Mouse (Mus musculus) intestine, postnatal 0 days (tissue): ENCODE measurements around the gene Glud1. TPM values are rescaled to one million over a fixed set of nuclear protein-coding genes. Genes with fewer than 3 reads are reported as not detected.
"Not testable (repeated sequence)": the region's sequence is repeated elsewhere in the genome, so short reads cannot be mapped to it uniquely, and the experiment has no call there.

Source experiments
- ATAC-seq: fragments of 200-750 bp; cut with Nextera tagmentation; 2 replicates; pipeline ENCODE4 v1.8.0; 2017; ENCODE audit warnings: mild to moderate bottlenecking, moderate TSS enrichment, moderate library complexity
- H3K27ac ChIP-seq: fragments of 300-500 bp; sonication (generic); 2 replicates; pipeline ENCODE4 v1.5.1; 2014; ENCODE audit warnings: mild to moderate bottlenecking, low read depth, low read length, moderate library complexity
- H3K27me3 ChIP-seq: fragments of 300-500 bp; sonication (generic); replicated peaks from 2 replicates; pipeline ENCODE4 v1.6.1; 2014; ENCODE audit warnings: low read length, mixed read lengths; ENCODE audit not compliant: control insufficient read depth, insufficient read depth
- H3K36me3 ChIP-seq: fragments of 300-500 bp; sonication (generic); 2 replicates; pipeline ENCODE4 v1.6.1; 2014; ENCODE audit warnings: mild to moderate bottlenecking, moderate library complexity; ENCODE audit not compliant: control insufficient read depth, insufficient read depth
- H3K4me1 ChIP-seq: fragments of 300-500 bp; sonication (generic); replicated peaks from 2 replicates; pipeline ENCODE4 v1.6.1; 2014; ENCODE audit warnings: antibody characterized with exemption, low read length, mixed read lengths; ENCODE audit not compliant: control insufficient read depth, insufficient read depth
- H3K4me2 ChIP-seq: fragments of 300-500 bp; sonication (generic); replicated peaks from 2 replicates; pipeline ENCODE4 v1.6.1; 2014; ENCODE audit warnings: low read depth, mild to moderate bottlenecking, moderate library complexity
- H3K4me3 ChIP-seq: fragments of 300-500 bp; sonication (generic); 2 replicates; pipeline ENCODE4 v1.5.1; 2014; ENCODE audit warnings: low read depth, low read length
- H3K9ac ChIP-seq: fragments of 300-500 bp; sonication (generic); 2 replicates; pipeline ENCODE4 v1.6.1; 2014; ENCODE audit warnings: mild to moderate bottlenecking, low read depth, low read length
- H3K9me3 ChIP-seq: fragments of 300-500 bp; sonication (generic); 2 replicates; pipeline ENCODE4 v1.6.1; 2016; ENCODE audit warnings: mixed run types; ENCODE audit not compliant: control insufficient read depth
- CTCF ChIP-seq: sonication (generic); IDR thresholded peaks from 2 replicates; pipeline ENCODE4 v1.5.1; 2016; ENCODE audit warnings: low read depth, mild to moderate bottlenecking, control low read depth, antibody characterized with exemption, moderate library complexity
- WGBS: fragments of 180-500 bp; shearing (Covaris S2); extraction: QIAGEN DNeasy Blood & Tissue Kit; methylation state at CpG from one replicate; pipeline ENCODE4 v1.1.7; 2014; 5-methylcytosine and 5-hydroxymethylcytosine counted together
- polyA plus RNA-seq: library from polyadenylated mRNA; unstranded; fragments of >200 nt; fragmentation: Nextera tagmentation; extraction: Ambion mirVana; gene quantifications from 2 replicates; pipeline ENCODE4 v1.2.1, GENCODE M21; 2015

Glud1 gene
- polyA plus RNA-seq, 1 experiment from 2014 or later: 40.8 TPM

GRCm38 (mm10) chr14:34362135-34362534 is 51.6 kb downstream of the Glud1 start:
- 0 out of 2 replicates have a peak, but pooled peaks cover 3% of the 10 kb centered on the region for H3K4me1 ChIP-seq
- no peak overlapping the region for H3K9ac ChIP-seq
- H3K4me2 ChIP-seq: no peak overlapping the region
- H3K27ac ChIP-seq: no peak overlapping the region
- no peaks in the 10 kb centered on the region for H3K9me3 ChIP-seq
- no peak for TF ChIP-seq CTCF
- no peak overlapping the region for H3K4me3 ChIP-seq
- no peak for ATAC-seq
- no peaks in the 10 kb centered on the region for H3K36me3 ChIP-seq
- 37% methylated on average over 4 of the region's 4 CpGs for WGBS
- H3K27me3 ChIP-seq: no peaks in the 10 kb centered on the region

GRCm38 (mm10) chr14:34362726-34363445 is 52.4 kb downstream of the Glud1 start:
- H3K4me2 ChIP-seq: peak overlapping the region; percentile 78
- H3K4me3 ChIP-seq: peak overlapping the region; percentile 38
- H3K36me3 ChIP-seq: no peaks in the 10 kb centered on the region
- ATAC-seq: peak; percentile 47
- no peak overlapping the region for H3K27ac ChIP-seq
- 41% methylated on average over 18 of the region's 18 CpGs for WGBS
- peak; percentile 85 for TF ChIP-seq CTCF
- no peaks in the 10 kb centered on the region for H3K9me3 ChIP-seq
- H3K4me1 ChIP-seq: 0 out of 2 replicates have a peak, but pooled peaks cover 3% of the 10 kb centered on the region
- no peaks in the 10 kb centered on the region for H3K27me3 ChIP-seq
- H3K9ac ChIP-seq: peak overlapping the region; percentile 48; the same call in 1 of the 2 replicates

GRCm38 (mm10) chr14:34363490-34364253 is 53.1 kb downstream of the Glud1 start:
- TF ChIP-seq CTCF: peak; percentile 74
- H3K4me2 ChIP-seq: peak overlapping the region; percentile 78
- no peak overlapping the region for H3K27ac ChIP-seq
- H3K9me3 ChIP-seq: no peaks in the 10 kb centered on the region
- H3K27me3 ChIP-seq: no peaks in the 10 kb centered on the region
- WGBS: 6% methylated on average over 32 of the region's 32 CpGs
- peak; percentile 97 for ATAC-seq
- peak overlapping the region; percentile 38 for H3K4me3 ChIP-seq
- H3K9ac ChIP-seq: peak overlapping the region; percentile 48
- no peaks in the 10 kb centered on the region for H3K36me3 ChIP-seq
- 0 out of 2 replicates have a peak, but pooled peaks cover 3% of the 10 kb centered on the region for H3K4me1 ChIP-seq

- H3K4me2 ChIP-seq: peak overlapping the region; percentile 78
- not testable (repeated sequence) for H3K27me3 ChIP-seq, H3K9ac ChIP-seq, H3K4me1 ChIP-seq, ATAC-seq, H3K9me3 ChIP-seq, H3K36me3 ChIP-seq, H3K4me3 ChIP-seq, H3K27ac ChIP-seq
- 87% methylated on average over 15 of the region's 15 CpGs for WGBS
These were observed 54.0 kb downstream of the Glud1 start for GRCm38 (mm10) chr14:34364254-34365146.

GRCm38 (mm10) chr14:34365147-34365507 is 54.6 kb downstream of the Glud1 start:
- H3K9ac ChIP-seq: no peak overlapping the region
- H3K9me3 ChIP-seq: no peaks in the 10 kb centered on the region
- H3K4me1 ChIP-seq: 0 out of 2 replicates have a peak, but pooled peaks cover 3% of the 10 kb centered on the region
- H3K4me3 ChIP-seq: no peak overlapping the region
- no peaks in the 10 kb centered on the region for H3K36me3 ChIP-seq
- TF ChIP-seq CTCF: no peak
- no peak overlapping the region for H3K4me2 ChIP-seq
- no peak overlapping the region for H3K27ac ChIP-seq
- H3K27me3 ChIP-seq: no peaks in the 10 kb centered on the region
- no peak for ATAC-seq
- 96% methylated on average over 2 of the region's 2 CpGs for WGBS

- no peak overlapping the region for H3K9ac ChIP-seq
- WGBS: 70% methylated on average over 3 of the region's 3 CpGs
- H3K36me3 ChIP-seq: no peaks in the 10 kb centered on the region
- no peaks in the 10 kb centered on the region for H3K27me3 ChIP-seq
- no peak for ATAC-seq
- peak; percentile 44 for TF ChIP-seq CTCF
- no peak overlapping the region for H3K4me2 ChIP-seq
- H3K4me3 ChIP-seq: no peak overlapping the region
- H3K4me1 ChIP-seq: no peaks in the 10 kb centered on the region
- no peak overlapping the region for H3K27ac ChIP-seq
- no peaks in the 10 kb centered on the region for H3K9me3 ChIP-seq
These were observed 59.7 kb downstream of the Glud1 start for GRCm38 (mm10) chr14:34370203-34370602.
